Mouse (Mus musculus) hindbrain, embryonic 14.5 days (tissue): ENCODE measurements at regions not wholly inside any gene's neighbourhood (a gene's known extent, or its start where the extent isn't known, plus 50 kb on each side); places are given as distances from the start of the nearest gene placed in this dataset.

ENCODE experiments used
- ATAC-seq: fragments of 200-750 bp; cut with Nextera tagmentation; 2 replicates; pipeline ENCODE4 v1.8.0; 2017; ENCODE audit warnings: moderate number of reproducible peaks, mild to moderate bottlenecking, moderate TSS enrichment, moderate library complexity; ENCODE audit not compliant: low FRiP score
- DNase-seq: peaks from one replicate; pipeline ENCODE4 v3.0.0-alpha.2; 2015; ENCODE audit warnings: low spot score
- H3K27ac ChIP-seq: fragments of 300-500 bp; sonication (generic); 2 replicates; pipeline ENCODE4 v1.5.1; 2014; ENCODE audit warnings: mild to moderate bottlenecking, moderate library complexity
- H3K27me3 ChIP-seq: fragments of 300-500 bp; sonication (generic); 2 replicates; pipeline ENCODE4 v1.6.1; 2014; ENCODE audit warnings: mild to moderate bottlenecking, low read length, mixed read lengths; ENCODE audit not compliant: control insufficient read depth, insufficient read depth
- H3K36me3 ChIP-seq: fragments of 300-500 bp; sonication (generic); replicated peaks from 2 replicates; pipeline ENCODE4 v1.6.1; 2014; ENCODE audit not compliant: control insufficient read depth, insufficient read depth
- H3K4me1 ChIP-seq: fragments of 300-500 bp; sonication (generic); replicated peaks from 2 replicates; pipeline ENCODE4 v1.6.1; 2014; ENCODE audit warnings: antibody characterized with exemption, low read length, mixed read lengths; ENCODE audit not compliant: control insufficient read depth, insufficient read depth
- H3K4me2 ChIP-seq: fragments of 300-500 bp; sonication (generic); replicated peaks from 2 replicates; pipeline ENCODE4 v1.6.1; 2014; ENCODE audit warnings: mild to moderate bottlenecking, moderate library complexity
- H3K4me3 ChIP-seq: fragments of 300-500 bp; sonication (generic); replicated peaks from 2 replicates; pipeline ENCODE4 v1.5.1; 2014; ENCODE audit warnings: mild to moderate bottlenecking, low read length
- H3K9ac ChIP-seq: fragments of 300-500 bp; sonication (generic); 2 replicates; pipeline ENCODE4 v1.6.1; 2014
- H3K9me3 ChIP-seq: fragments of 300-500 bp; sonication (generic); 2 replicates; pipeline ENCODE4 v1.6.1; 2016; ENCODE audit warnings: low read length; ENCODE audit not compliant: control insufficient read depth
- WGBS: fragments of 180-500 bp; shearing (Covaris S2); extraction: QIAGEN DNeasy Blood & Tissue Kit; methylation state at CpG from one replicate; pipeline ENCODE4 v1.1.7; 2014; 5-methylcytosine and 5-hydroxymethylcytosine counted together

- Histone ChIP-seq H3K4me1 (peaks cover 8% of the 10 kb centered on the region; the same call in 1 of the 2 replicates), H3K9ac (no peak overlapping the region), H3K4me3 (no peak overlapping the region), H3K36me3 (no peaks in the 10 kb centered on the region), H3K27me3 (no peaks in the 10 kb centered on the region), H3K4me2 (no peak overlapping the region), H3K27ac (no peak overlapping the region), H3K9me3 (no peaks in the 10 kb centered on the region)
- ATAC-seq (no peak), DNase-seq (no peak)
- WGBS: 77% methylated on average over 3 of the region's 3 CpGs
Measured at GRCm38 (mm10) chr8:89153605-89154004, 109.6 kb upstream of the Sall1 start.

GRCm38 (mm10) chr8:89152867-89153595 lies 109.1 kb upstream of the Sall1 start:
- Histone ChIP-seq H3K4me3 (no peak overlapping the region), H3K4me2 (peak overlapping the region; percentile 14; the same call in 1 of the 2 replicates), H3K27ac (no peak overlapping the region)

GRCm38 (mm10) chr8:89152331-89152730 lies 108.4 kb upstream of the Sall1 start:
- Histone ChIP-seq H3K9me3 (no peaks in the 10 kb centered on the region), H3K4me2 (no peak overlapping the region), H3K36me3 (no peaks in the 10 kb centered on the region), H3K27me3 (no peaks in the 10 kb centered on the region), H3K9ac (no peak overlapping the region), H3K27ac (no peak overlapping the region), H3K4me3 (no peak overlapping the region), H3K4me1 (peaks cover 8% of the 10 kb centered on the region; the same call in 1 of the 2 replicates)
- DNase-seq (no peak), ATAC-seq (no peak)
- WGBS: 73% methylated on average over 8 of the region's 8 CpGs

More at GRCm38 (mm10) chr8:89152867-89153595, 109.1 kb upstream of the Sall1 start:
- no peaks in the 10 kb centered on the region for H3K36me3 ChIP-seq
- no peaks in the 10 kb centered on the region for H3K27me3 ChIP-seq
- H3K4me1 ChIP-seq: peaks cover 8% of the 10 kb centered on the region; the same call in 1 of the 2 replicates
- ATAC-seq (no peak), DNase-seq (no peak)
- H3K9ac ChIP-seq: no peak overlapping the region
- 23% methylated on average over 17 of the region's 17 CpGs for WGBS
- no peaks in the 10 kb centered on the region for H3K9me3 ChIP-seq

- ATAC-seq: no peak
- 83% methylated on average over 2 of the region's 2 CpGs for WGBS
- no peaks in the 10 kb centered on the region for H3K27me3 ChIP-seq
Measured at GRCm38 (mm10) chr8:89150952-89151351, 107.0 kb upstream of the Sall1 start.

GRCm38 (mm10) chr8:89141529-89142235 lies 97.7 kb upstream of the Sall1 start:
- Histone ChIP-seq H3K27me3 (no peaks in the 10 kb centered on the region), H3K9me3 (no peaks in the 10 kb centered on the region), H3K27ac (no peak overlapping the region), H3K4me2 (no peak overlapping the region), H3K4me1 (0 out of 2 replicates have a peak, but pooled peaks cover 6% of the 10 kb centered on the region), H3K4me3 (no peak overlapping the region), H3K9ac (no peak overlapping the region), H3K36me3 (no peaks in the 10 kb centered on the region)
- 61% methylated on average over 8 of the region's 8 CpGs for WGBS
- ATAC-seq: no peak
- no peak for DNase-seq

More at GRCm38 (mm10) chr8:89150952-89151351, 107.0 kb upstream of the Sall1 start:
- no peak for DNase-seq
- H3K4me3 ChIP-seq: no peak overlapping the region
- no peak overlapping the region for H3K27ac ChIP-seq
- peaks cover 8% of the 10 kb centered on the region; the same call in 1 of the 2 replicates for H3K4me1 ChIP-seq
- no peaks in the 10 kb centered on the region for H3K9me3 ChIP-seq
- no peak overlapping the region for H3K4me2 ChIP-seq
- no peak overlapping the region for H3K9ac ChIP-seq
- no peaks in the 10 kb centered on the region for H3K36me3 ChIP-seq

- H3K4me1 ChIP-seq: 0 out of 2 replicates have a peak, but pooled peaks cover 6% of the 10 kb centered on the region
- no peak overlapping the region for H3K4me3 ChIP-seq
- no peak overlapping the region for H3K4me2 ChIP-seq
- no peak overlapping the region for H3K9ac ChIP-seq
- H3K27me3 ChIP-seq: no peaks in the 10 kb centered on the region
- H3K36me3 ChIP-seq: no peaks in the 10 kb centered on the region
- 74% methylated on average over 3 of the region's 3 CpGs for WGBS
- H3K27ac ChIP-seq: no peak overlapping the region
- DNase-seq (no peak), ATAC-seq (no peak)
- H3K9me3 ChIP-seq: no peaks in the 10 kb centered on the region
Measured at GRCm38 (mm10) chr8:89139876-89140275, 95.9 kb upstream of the Sall1 start.

GRCm38 (mm10) chr8:89138416-89139125 lies 94.6 kb upstream of the Sall1 start:
- 56% methylated on average over 8 of the region's 8 CpGs for WGBS
- Histone ChIP-seq H3K4me1 (0 out of 2 replicates have a peak, but pooled peaks cover 6% of the 10 kb centered on the region), H3K9me3 (no peaks in the 10 kb centered on the region), H3K4me3 (no peak overlapping the region), H3K27me3 (no peaks in the 10 kb centered on the region), H3K9ac (no peak overlapping the region), H3K27ac (no peak overlapping the region), H3K4me2 (no peak overlapping the region), H3K36me3 (no peaks in the 10 kb centered on the region)
- DNase-seq (no peak), ATAC-seq (no peak)

- H3K27ac ChIP-seq: no peak overlapping the region
- H3K9me3 ChIP-seq: no peaks in the 10 kb centered on the region
Measured at GRCm38 (mm10) chr8:89134581-89135484, 90.9 kb upstream of the Sall1 start.

More at GRCm38 (mm10) chr8:89134581-89135484, 90.9 kb upstream of the Sall1 start:
- Histone ChIP-seq H3K27me3 (no peaks in the 10 kb centered on the region), H3K4me1 (0 out of 2 replicates have a peak, but pooled peaks cover 6% of the 10 kb centered on the region), H3K4me2 (no peak overlapping the region), H3K36me3 (no peaks in the 10 kb centered on the region), H3K9ac (no peak overlapping the region), H3K4me3 (no peak overlapping the region)
- WGBS: 73% methylated on average over 19 of the region's 19 CpGs
- ATAC-seq: no peak
- no peak for DNase-seq
